Mouse (Mus musculus) splenic B cell, adult 2 months (primary cell): ENCODE results near the gene Rps11.
A peak's percentile ranks its signal among the peaks of the same experiment; 100 is the strongest.
"Not testable (repeated sequence)": the region's sequence is repeated elsewhere in the genome, so short reads cannot be mapped to it uniquely, and the experiment has no call there.

Experiments used
- DNase-seq: peaks from one replicate; pipeline ENCODE4 v3.0.0-alpha.2; 2011; ENCODE audit warnings: low read depth, low spot score
- H3K27me3 ChIP-seq: 2 replicates; pipeline ENCODE4 v1.6.1; 2012; ENCODE audit warnings: mild to moderate bottlenecking, low read length, moderate library complexity, mixed read lengths; ENCODE audit not compliant: control insufficient read depth, poor library complexity, insufficient read depth, severe bottlenecking
- H3K36me3 ChIP-seq: 2 replicates; pipeline ENCODE4 v1.6.1; 2012; ENCODE audit warnings: mild to moderate bottlenecking, low read length, moderate library complexity, mixed read lengths; ENCODE audit not compliant: control insufficient read depth, poor library complexity, insufficient read depth, severe bottlenecking

The Rps11 gene

GRCm38 (mm10) chr7:45124224-45125143 is at the start of gene Rps11:
TSS of gene Rps11 (minus strand) at chr7:45124439.
- Histone ChIP-seq H3K36me3 (peaks cover 13% of the 10 kb centered on the region), H3K27me3 (no peaks in the 10 kb centered on the region)
- peak; percentile 100 for DNase-seq

DNA sequence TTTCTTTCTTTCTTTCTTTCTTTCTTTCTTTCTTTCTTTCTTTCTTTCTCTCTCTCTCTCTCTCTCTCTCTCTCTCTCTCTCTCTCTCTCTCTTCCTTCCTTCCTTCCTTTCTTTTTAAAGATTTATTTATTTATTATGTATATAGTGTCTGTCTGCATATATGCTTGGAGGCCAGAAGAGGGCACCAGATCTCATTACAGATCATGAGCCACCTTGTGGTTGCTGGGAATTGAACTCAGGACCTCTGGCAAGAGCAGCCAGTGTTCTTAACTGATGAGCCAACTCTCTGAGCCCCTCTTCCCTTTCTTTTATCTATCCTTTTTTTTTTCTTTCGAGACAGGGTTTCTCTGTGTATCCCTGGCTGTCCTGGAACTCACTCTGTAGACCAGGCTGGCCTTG is 49.5 kb upstream of the Rps11 start:
- H3K27me3 ChIP-seq, H3K36me3 ChIP-seq: not testable (repeated sequence)
- peak; percentile 75 for DNase-seq

DNA sequence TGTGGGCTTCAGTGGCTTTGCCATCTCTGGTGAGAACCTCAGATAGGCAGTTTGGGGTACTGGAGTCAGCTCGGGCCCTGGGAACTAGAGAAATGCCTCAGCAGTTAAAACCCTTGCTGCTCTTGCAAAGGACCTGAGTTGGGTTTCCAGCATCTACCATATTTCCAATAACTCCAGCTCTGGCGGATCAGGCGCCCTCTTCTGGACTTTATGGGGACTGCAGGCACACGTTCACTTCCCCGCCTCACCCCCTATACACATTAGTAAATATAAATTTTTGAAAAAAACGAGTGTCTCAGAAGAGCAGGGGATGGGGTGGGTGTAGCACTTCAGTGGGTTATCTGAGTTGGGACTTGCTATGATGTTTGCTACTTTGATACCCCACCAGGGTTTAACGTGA is 48.7 kb upstream of the Rps11 start:
- DNase-seq, result peak; percentile 62
- Histone ChIP-seq H3K27me3 (no peaks in the 10 kb centered on the region; the same call in 1 of the 2 replicates), H3K36me3 (no peaks in the 10 kb centered on the region)

DNA sequence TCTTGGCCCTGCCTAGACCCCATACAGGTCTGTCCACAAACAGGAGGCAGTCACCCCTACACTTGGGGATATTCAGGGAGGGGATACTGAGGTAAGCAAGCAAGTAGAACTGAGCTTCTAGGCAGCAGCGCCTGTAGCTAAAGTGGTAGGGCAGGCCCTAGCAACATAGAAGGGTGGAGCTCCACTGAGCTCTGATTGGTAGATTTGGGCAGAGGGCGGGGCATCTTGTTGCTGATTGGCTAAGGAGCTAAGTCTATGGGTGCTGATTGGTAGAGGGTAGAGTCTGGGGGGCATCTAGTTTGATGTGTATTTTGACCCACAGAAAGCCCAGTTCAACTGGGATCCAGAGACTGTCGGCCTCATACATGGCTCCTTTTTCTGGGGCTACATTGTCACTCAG is 45.3 kb upstream of the Rps11 start:
- Histone ChIP-seq H3K27me3 (no peaks in the 10 kb centered on the region), H3K36me3 (no peaks in the 10 kb centered on the region)
- DNase-seq, result peak; percentile 47

- Histone ChIP-seq H3K36me3 (no peaks in the 10 kb centered on the region), H3K27me3 (no peaks in the 10 kb centered on the region)
- no peak for DNase-seq
Measured at GRCm38 (mm10) chr7:45168656-45169055, 44.4 kb upstream of the Rps11 start.

GRCm38 (mm10) chr7:45167761-45168445 is 43.7 kb upstream of the Rps11 start:
- no peaks in the 10 kb centered on the region for H3K36me3 ChIP-seq
- DNase-seq, result no peak
- H3K27me3 ChIP-seq, result no peaks in the 10 kb centered on the region

GRCm38 (mm10) chr7:45166950-45167401 is 42.7 kb upstream of the Rps11 start:
- Histone ChIP-seq H3K36me3 (no peaks in the 10 kb centered on the region), H3K27me3 (no peaks in the 10 kb centered on the region)
- DNase-seq, result no peak

DNA sequence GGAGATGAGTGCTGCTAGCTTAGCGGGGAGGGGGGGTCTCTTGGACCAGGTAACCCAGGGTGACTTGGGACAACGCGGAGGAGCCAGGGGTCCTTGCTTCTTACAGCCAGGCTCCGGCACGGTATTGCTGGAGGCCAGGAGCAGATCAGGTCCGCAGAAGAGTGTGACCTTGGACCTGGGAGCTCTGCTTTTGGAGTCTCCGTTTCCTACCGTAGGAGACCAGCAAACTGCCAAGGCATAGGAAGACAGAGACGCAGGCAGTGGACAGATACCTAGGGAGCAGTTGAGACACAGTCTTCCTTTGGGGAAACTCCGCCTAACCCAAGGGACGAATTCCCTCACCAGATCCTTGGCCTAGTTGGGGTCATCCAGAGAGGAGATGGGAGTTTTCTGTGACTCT is 41.5 kb upstream of the Rps11 start:
- Histone ChIP-seq H3K36me3 (no peaks in the 10 kb centered on the region), H3K27me3 (no peaks in the 10 kb centered on the region)
- no peak for DNase-seq

DNA sequence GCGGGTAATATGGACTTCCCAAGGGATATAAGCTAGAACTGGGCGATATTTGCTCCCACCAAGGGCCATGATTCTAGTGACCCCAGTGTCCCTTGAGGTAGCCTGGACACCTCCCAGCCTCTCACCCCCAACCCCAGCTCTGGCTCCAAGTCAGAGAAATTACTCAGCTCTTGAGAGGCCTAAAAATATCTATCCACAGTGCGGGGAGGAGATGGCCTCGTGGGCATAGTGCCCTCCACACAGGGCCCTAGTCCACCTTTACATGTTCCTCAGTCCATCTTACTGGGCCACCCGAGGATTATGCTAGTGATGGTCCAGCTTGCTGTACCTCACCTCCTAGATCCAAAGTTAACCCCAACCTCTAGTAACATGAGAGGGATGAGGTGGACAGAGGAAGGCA is 40.6 kb upstream of the Rps11 start:
- no peak for DNase-seq
- Histone ChIP-seq H3K27me3 (no peaks in the 10 kb centered on the region), H3K36me3 (no peaks in the 10 kb centered on the region; the same call in 1 of the 2 replicates)

- peak; percentile 49 for DNase-seq
- H3K36me3 ChIP-seq, result no peaks in the 10 kb centered on the region; the same call in 1 of the 2 replicates
- H3K27me3 ChIP-seq, result no peaks in the 10 kb centered on the region
Measured at GRCm38 (mm10) chr7:45163735-45164490, 39.7 kb upstream of the Rps11 start, which contains the start of gene Slc17a7. TSS of gene Slc17a7 (plus strand) at chr7:45163949.

DNA sequence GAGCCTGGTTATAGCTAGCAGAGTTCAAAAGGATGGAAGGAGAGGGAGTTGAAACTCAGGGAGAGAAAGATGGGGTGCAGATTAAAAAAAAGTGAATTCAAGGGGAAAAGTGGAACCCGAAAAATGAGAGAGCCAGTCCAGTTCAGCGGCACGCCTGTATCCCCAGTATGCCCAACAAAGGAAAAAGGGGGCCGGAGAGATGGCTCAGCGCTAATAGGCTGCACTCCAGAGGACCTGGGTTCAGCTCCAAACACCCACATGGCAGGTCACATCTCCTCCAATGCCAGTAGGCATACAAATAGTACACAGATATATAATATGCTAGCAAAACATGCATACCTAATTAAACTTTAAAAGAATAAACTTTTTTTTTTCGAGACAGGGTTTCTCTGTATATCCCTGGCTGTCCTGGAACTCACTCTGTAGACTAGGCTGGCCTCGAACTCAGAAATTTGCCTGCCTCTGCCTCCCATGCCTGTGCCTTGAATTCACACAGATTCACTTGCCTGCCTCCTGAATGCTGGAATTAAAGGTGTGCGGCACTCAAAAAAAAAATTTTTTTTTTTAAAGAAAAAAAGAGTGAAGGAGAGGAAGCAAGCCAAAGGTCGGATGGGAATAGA is 38.9 kb upstream of the Rps11 start:
- Histone ChIP-seq H3K27me3 (no peaks in the 10 kb centered on the region), H3K36me3 (no peaks in the 10 kb centered on the region; the same call in 1 of the 2 replicates)
- DNase-seq, result no peak

- Histone ChIP-seq H3K27me3 (no peaks in the 10 kb centered on the region), H3K36me3 (no peaks in the 10 kb centered on the region; the same call in 1 of the 2 replicates)
- no peak for DNase-seq
Measured at GRCm38 (mm10) chr7:45162551-45162950, 38.3 kb upstream of the Rps11 start.

- Histone ChIP-seq H3K27me3 (no peaks in the 10 kb centered on the region), H3K36me3 (no peaks in the 10 kb centered on the region; the same call in 1 of the 2 replicates)
- peak; percentile 90 for DNase-seq
Measured at GRCm38 (mm10) chr7:45161612-45162473, 37.6 kb upstream of the Rps11 start.
